Mouse (Mus musculus): ENCODE data around the gene Mettl13. TPM values are rescaled to one million over a fixed set of nuclear protein-coding genes. Genes with fewer than 3 reads are reported as not detected.

Gene Mettl13
- polyA plus RNA-seq, 1 experiment from 2014 or later: 20.9 TPM

DNA sequence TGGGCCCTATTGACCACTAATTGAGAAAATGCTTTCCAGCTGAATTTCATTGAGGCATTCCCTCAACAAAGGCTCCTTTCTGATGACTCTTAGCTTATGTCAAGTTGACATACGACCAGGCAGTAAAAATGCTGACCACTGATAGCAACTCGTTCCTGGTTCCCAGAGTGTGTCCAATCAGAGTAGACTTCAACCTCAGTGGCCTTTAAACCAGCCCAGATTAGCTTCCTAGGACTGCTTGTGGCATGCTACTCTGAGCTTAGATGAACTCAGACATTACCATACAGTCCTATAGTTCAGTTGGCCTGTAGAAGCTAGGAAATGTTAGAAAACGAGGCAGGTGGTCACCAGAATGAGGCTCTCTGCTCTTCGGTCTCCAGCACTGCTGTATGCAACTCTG is 16.0 kb downstream of the Mettl13 start:
- H3K36me3 ChIP-seq (ENCODE audit: insufficient read depth): peaks cover 52% of the 10 kb centered on the region
- TF ChIP-seq CTCF (IDR thresholded peaks at IDR 0.05; ENCODE audit: low read depth): no peak
- H3K27ac ChIP-seq (ENCODE audit: low read depth): no peak overlapping the region

DNA sequence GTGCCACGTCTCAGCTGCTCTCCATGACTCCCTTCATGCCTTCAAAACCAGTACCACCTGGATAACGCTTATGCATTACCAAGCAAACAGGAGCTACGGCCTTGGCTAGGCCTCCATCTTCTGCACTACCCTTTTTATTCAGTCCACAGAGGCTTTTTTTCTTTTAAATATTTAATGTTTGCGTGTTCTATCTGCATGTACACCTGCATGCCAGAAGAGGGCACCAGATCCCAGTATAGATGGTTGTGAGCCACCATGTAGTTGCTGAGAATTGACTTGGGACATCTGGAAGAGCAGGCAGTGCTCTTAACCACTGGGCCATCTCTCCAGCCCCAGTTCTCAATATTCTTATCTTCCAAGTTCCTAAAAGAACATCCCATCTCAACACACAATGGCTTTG is 16.8 kb downstream of the Mettl13 start:
- no peak overlapping the region for H3K4me3 ChIP-seq (ENCODE audit: low read depth, low read length)
- 65% methylated on average over 4 of the region's 4 CpGs for WGBS
- no peaks in the 10 kb centered on the region for H3K9me3 ChIP-seq (ENCODE audit: low read depth, low read length)
- ATAC-seq (ENCODE audit: insufficient read depth) (no peak), DNase-seq (no peak)
- no peak overlapping the region for H3K27ac ChIP-seq (ENCODE audit: low read depth)
- H3K9ac ChIP-seq: no peak overlapping the region
- TF ChIP-seq CTCF (IDR thresholded peaks at IDR 0.05; ENCODE audit: low read depth): peak; percentile 63
- no peak overlapping the region for H3K4me2 ChIP-seq
- H3K27me3 ChIP-seq (ENCODE audit: insufficient read depth, low read length): no peaks in the 10 kb centered on the region
- H3K36me3 ChIP-seq (ENCODE audit: insufficient read depth): peaks cover 45% of the 10 kb centered on the region
- no peaks in the 10 kb centered on the region for H3K4me1 ChIP-seq (ENCODE audit: insufficient read depth)

More for the DNA sequence above, 16.0 kb downstream of the Mettl13 start:
- H3K9me3 ChIP-seq (ENCODE audit: low read depth, low read length): no peaks in the 10 kb centered on the region
- H3K9ac ChIP-seq: no peak overlapping the region
- no peak overlapping the region for H3K4me2 ChIP-seq
- ATAC-seq (ENCODE audit: insufficient read depth): no peak
- no peaks in the 10 kb centered on the region for H3K4me1 ChIP-seq (ENCODE audit: insufficient read depth)
- no peak overlapping the region for H3K4me3 ChIP-seq (ENCODE audit: low read depth, low read length)
- DNase-seq: no peak
- H3K27me3 ChIP-seq (ENCODE audit: insufficient read depth, low read length): no peaks in the 10 kb centered on the region
- WGBS: 67% methylated on average over 4 of the region's 4 CpGs

DNA sequence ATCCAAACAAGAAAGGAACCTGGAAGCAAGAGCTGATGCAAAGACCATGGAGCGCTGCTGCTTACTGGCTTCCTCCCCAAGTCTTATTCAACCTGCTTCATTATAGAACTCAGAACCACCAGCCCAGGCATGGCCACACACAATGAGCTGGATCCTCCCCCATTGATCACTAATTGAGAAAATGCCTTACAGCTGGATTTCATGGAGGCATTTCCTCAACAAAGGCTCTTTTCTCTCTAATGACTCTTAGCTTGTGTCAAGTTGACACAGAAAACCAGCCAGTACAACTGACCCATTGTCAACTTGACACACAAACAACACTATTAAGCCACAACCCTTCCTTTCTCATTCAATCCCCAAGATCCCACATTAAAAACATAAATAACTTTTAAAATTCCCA is 17.7 kb downstream of the Mettl13 start:
- no peak overlapping the region for H3K27ac ChIP-seq (ENCODE audit: low read depth)
- H3K4me2 ChIP-seq: no peak overlapping the region
- ATAC-seq (ENCODE audit: insufficient read depth) (no peak), DNase-seq (no peak)
- peaks cover 36% of the 10 kb centered on the region for H3K36me3 ChIP-seq (ENCODE audit: insufficient read depth)
- 87% methylated on average over 1 of the region's 1 CpGs for WGBS
- H3K27me3 ChIP-seq (ENCODE audit: insufficient read depth, low read length): no peaks in the 10 kb centered on the region
- H3K9ac ChIP-seq: no peak overlapping the region
- no peaks in the 10 kb centered on the region for H3K4me1 ChIP-seq (ENCODE audit: insufficient read depth)
- no peak overlapping the region for H3K4me3 ChIP-seq (ENCODE audit: low read depth, low read length)
- H3K9me3 ChIP-seq (ENCODE audit: low read depth, low read length): no peaks in the 10 kb centered on the region
- TF ChIP-seq CTCF (IDR thresholded peaks at IDR 0.05; ENCODE audit: low read depth): no peak

DNA sequence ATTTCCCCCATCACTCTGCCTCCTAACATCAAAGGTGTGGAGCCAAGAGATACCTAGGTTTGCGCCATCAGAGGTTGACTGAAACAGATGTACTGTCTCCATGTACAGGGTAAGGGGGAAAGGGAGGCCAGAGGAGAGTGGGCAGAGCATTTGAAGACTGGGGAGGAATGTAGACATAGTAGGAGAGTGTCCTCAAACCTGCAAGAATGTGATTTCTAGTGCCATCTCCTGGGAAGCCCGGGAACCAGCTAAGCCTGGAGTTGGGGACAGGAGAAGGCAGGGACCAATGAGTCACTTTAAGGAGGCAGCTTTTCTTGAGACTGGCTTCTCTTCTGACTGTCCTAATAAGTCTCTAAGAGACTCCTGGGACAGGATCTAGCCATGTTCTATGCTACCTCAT is 18.7 kb downstream of the Mettl13 start:
- no peak for TF ChIP-seq CTCF (IDR thresholded peaks at IDR 0.05; ENCODE audit: low read depth)
- Histone ChIP-seq H3K4me3 (ENCODE audit: low read depth, low read length) (no peak overlapping the region), H3K27ac (ENCODE audit: low read depth) (no peak overlapping the region), H3K9me3 (ENCODE audit: low read depth, low read length) (no peaks in the 10 kb centered on the region), H3K27me3 (ENCODE audit: insufficient read depth, low read length) (no peaks in the 10 kb centered on the region), H3K9ac (no peak overlapping the region), H3K4me2 (no peak overlapping the region), H3K36me3 (ENCODE audit: insufficient read depth) (peaks cover 26% of the 10 kb centered on the region), H3K4me1 (ENCODE audit: insufficient read depth) (no peaks in the 10 kb centered on the region)
- WGBS: 59% methylated on average over 2 of the region's 2 CpGs
- ATAC-seq (ENCODE audit: insufficient read depth) (no peak; the same call in 1 of the 2 replicates), DNase-seq (peak; percentile 28)

DNA sequence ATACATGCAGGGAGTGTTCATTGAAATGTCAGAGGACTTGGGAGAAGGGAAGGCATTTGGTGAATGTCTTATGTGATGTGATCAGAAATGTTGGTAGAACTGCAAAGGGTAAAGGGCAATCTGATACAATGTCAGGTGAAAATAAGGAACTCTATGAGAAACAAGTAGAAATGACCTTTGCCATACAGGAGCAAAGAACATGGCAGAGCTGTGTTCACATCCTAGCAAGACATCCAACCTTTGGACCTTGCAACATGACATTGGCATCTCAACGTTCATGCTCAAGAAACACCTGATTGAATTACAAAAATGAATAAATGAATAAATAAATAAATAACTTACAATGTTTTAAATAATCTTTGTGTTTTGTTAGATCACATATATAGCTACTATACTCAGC is 33.2 kb downstream of the Mettl13 start:
- H3K9me3 ChIP-seq (ENCODE audit: low read depth, low read length): no peaks in the 10 kb centered on the region
- no peaks in the 10 kb centered on the region for H3K27me3 ChIP-seq (ENCODE audit: insufficient read depth, low read length)
- H3K9ac ChIP-seq: no peak overlapping the region
- no peak overlapping the region for H3K27ac ChIP-seq (ENCODE audit: low read depth)
- H3K4me1 ChIP-seq (ENCODE audit: insufficient read depth): no peaks in the 10 kb centered on the region
- H3K4me3 ChIP-seq (ENCODE audit: low read depth, low read length): no peak overlapping the region
- WGBS: 75% methylated on average over 1 of the region's 1 CpGs
- ATAC-seq (ENCODE audit: insufficient read depth) (no peak), DNase-seq (no peak)
- H3K4me2 ChIP-seq: no peak overlapping the region
- TF ChIP-seq CTCF (IDR thresholded peaks at IDR 0.05; ENCODE audit: low read depth): no peak
- no peaks in the 10 kb centered on the region for H3K36me3 ChIP-seq (ENCODE audit: insufficient read depth)

DNA sequence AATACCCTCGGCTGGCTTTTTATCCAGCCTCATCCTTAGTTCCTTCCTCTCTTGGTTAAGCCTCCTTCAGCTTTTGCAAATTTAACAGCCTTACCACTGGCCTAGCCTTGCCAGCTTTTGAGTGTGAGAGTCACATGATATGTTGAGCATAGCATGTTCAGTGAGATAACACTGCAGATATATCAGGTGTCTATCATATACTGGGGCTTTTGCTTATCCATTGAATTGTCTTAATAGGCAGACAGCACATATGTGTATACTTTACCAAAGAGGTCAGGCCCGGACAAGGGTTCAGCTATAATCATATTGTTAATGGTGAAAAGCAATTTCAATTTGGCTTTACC is 38.4 kb downstream of the Mettl13 start:
- TF ChIP-seq CTCF (IDR thresholded peaks at IDR 0.05; ENCODE audit: low read depth): no peak
- Histone ChIP-seq H3K4me1 (ENCODE audit: insufficient read depth) (no peaks in the 10 kb centered on the region), H3K27ac (ENCODE audit: low read depth) (no peak overlapping the region), H3K9ac (no peak overlapping the region), H3K36me3 (ENCODE audit: insufficient read depth) (no peaks in the 10 kb centered on the region), H3K4me2 (no peak overlapping the region), H3K27me3 (ENCODE audit: insufficient read depth, low read length) (no peaks in the 10 kb centered on the region), H3K9me3 (ENCODE audit: low read depth, low read length) (no peaks in the 10 kb centered on the region), H3K4me3 (ENCODE audit: low read depth, low read length) (no peak overlapping the region)
- DNase-seq (no peak), ATAC-seq (ENCODE audit: insufficient read depth) (no peak)
- WGBS: 68% methylated on average over 2 of the region's 2 CpGs

DNA sequence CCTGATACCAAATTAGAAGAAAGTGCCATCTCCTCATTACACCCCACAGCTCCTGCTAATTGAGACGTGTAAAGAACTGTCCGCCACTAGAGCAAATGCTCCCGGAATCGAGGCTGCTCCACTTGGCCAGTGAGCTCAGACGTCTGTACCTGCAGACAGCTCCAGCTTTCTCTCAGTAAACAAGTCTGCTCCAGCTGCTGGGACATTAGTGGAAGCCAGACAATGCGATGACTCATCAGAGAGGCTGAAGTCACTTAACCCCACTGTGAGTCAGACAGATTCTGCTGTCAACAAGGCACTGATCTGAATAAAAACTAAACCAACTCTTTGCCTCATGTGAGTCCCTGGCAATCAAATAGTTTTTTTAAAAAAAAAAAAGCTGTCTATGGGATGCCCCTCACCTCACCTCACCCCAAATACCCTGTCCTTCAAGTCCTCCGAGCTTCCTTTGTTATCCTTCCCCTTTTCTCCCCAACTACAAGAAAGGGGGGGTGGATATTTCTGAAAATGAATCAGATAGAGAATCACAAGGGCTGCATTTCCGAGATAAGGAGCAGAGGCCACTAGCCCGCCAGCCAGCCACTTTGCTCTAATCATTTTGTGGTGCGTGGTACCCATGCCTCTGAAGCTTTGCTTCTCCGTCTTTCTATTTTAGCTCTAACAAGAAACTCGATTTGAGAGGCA is 38.9 kb downstream of the Mettl13 start:
- no peak overlapping the region for H3K4me2 ChIP-seq
- ATAC-seq (ENCODE audit: insufficient read depth) (0 out of 2 replicates have a peak, but pooled peaks have one; percentile 49), DNase-seq (peak; percentile 44)
- no peak overlapping the region for H3K27ac ChIP-seq (ENCODE audit: low read depth)
- no peak overlapping the region for H3K9ac ChIP-seq
- no peaks in the 10 kb centered on the region for H3K4me1 ChIP-seq (ENCODE audit: insufficient read depth)
- no peaks in the 10 kb centered on the region for H3K9me3 ChIP-seq (ENCODE audit: low read depth, low read length)
- no peak for TF ChIP-seq CTCF (IDR thresholded peaks at IDR 0.05; ENCODE audit: low read depth)
- 38% methylated on average over 12 of the region's 12 CpGs for WGBS
- no peaks in the 10 kb centered on the region for H3K36me3 ChIP-seq (ENCODE audit: insufficient read depth)
- no peaks in the 10 kb centered on the region for H3K27me3 ChIP-seq (ENCODE audit: insufficient read depth, low read length)
- H3K4me3 ChIP-seq (ENCODE audit: low read depth, low read length): no peak overlapping the region
